Mouse (Mus musculus): Measurements from ENCODE around the gene Tmem39a. TPM values are rescaled to one million over a fixed set of nuclear protein-coding genes. Genes with fewer than 3 reads are reported as not detected.
A peak's percentile ranks its signal among the peaks of the same experiment; 100 is the strongest.

The Tmem39a gene
- polyA plus RNA-seq (2015; fragmentation: Nextera tagmentation; extraction: Ambion mirVana), result 62.0 and 62.8 TPM in 2 replicates

DNA sequence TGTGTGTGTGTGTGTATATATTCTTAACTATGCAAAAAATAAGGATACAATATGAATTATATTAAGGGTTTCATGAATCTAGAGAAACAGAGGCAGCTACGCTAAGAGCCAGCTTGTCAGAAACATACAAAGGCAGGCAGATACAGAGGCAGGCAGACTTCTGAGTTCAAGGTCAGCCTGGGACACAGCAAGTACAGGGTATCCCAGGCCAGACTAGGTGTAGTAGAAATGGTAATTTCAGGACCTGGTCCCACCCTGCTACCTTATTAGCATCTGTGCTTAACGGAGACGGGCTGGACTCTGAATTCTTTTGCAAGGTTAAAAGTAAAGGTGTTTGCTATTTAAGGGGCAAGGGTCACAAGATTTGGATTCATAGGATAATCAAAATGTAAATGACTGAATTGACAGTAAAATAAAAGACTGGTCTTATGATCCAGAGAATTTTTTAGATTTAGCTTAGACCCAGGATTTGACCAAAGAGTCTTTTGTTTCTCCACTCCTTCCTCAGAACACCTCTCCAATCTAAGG lies at the start of gene Tmem39a:
Tmem39a (plus strand) TSS at position 478 of the 528 bp plus-strand sequence.
- H3K4me1 ChIP-seq, result peaks cover under 1% of the 10 kb centered on the region; the same call in 1 of the 2 replicates
- no peak for ATAC-seq (ENCODE audit: extremely low read depth, insufficient number of reproducible peaks, low FRiP score, low TSS enrichment)
- H3K9me3 ChIP-seq, result no peaks in the 10 kb centered on the region
- no peak within 1 kb of the TSS for H3K27ac ChIP-seq (replicated peaks)
- H3K27me3 ChIP-seq (replicated peaks), result peaks cover 45% of the 10 kb centered on the region
- no peak within 1 kb of the TSS for H3K4me2 ChIP-seq
- 68% methylated on average over 3 of the region's 3 CpGs for WGBS
- H3K36me3 ChIP-seq, result no peaks in the 10 kb centered on the region
- H3K9ac ChIP-seq, result no peak within 1 kb of the TSS
- H3K4me3 ChIP-seq, result no peak within 1 kb of the TSS

DNA sequence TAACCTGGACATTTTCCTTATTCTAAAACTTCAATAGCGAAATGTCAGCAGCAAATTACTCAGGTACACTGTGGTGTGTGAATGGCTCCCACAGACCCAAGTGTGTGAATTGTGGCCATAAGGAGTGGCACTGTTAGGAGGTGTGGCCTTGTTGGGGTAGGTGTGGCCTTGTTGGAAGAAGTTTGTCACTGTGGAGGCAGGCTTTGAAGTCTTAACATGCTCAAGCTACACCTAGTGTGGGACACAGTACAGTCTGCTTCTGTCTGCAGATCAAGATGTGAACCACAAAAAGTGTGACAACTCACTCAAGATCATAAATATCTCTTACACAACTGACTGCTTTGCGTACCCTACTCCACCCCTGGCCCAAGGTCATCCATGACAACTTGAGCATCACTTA lies 47.7 kb upstream of the Tmem39a start:
- WGBS, result 96% methylated on average over 2 of the region's 2 CpGs
- Histone ChIP-seq H3K27me3 (replicated peaks) (no peaks in the 10 kb centered on the region), H3K4me1 (no peaks in the 10 kb centered on the region), H3K4me3 (no peak overlapping the region), H3K9me3 (no peaks in the 10 kb centered on the region), H3K4me2 (no peak overlapping the region), H3K27ac (replicated peaks) (no peak overlapping the region), H3K9ac (no peak overlapping the region), H3K36me3 (peaks cover 80% of the 10 kb centered on the region)
- no peak for ATAC-seq (ENCODE audit: extremely low read depth, insufficient number of reproducible peaks, low FRiP score, low TSS enrichment)

DNA sequence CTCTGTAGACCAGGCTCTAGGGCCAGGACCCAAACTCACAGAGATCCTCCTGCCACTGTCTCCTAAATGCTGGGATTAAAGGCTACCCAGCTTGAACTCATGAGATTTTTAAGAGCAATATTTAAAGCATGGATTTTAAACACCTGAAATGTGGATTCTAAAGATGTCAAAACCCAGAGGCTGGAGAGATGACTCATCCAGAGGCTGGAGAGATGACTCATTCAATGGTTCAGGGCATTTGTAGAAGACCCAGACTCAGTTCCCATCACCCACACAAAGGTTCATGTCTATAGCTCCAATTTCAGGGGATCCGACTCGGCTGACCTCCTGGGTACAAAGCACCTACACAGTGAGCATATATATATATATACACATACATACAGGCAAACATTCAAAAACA lies 39.4 kb upstream of the Tmem39a start:
- Histone ChIP-seq H3K4me1 (peaks cover 27% of the 10 kb centered on the region), H3K27ac (replicated peaks) (no peak overlapping the region), H3K4me3 (no peak overlapping the region), H3K9me3 (no peaks in the 10 kb centered on the region), H3K36me3 (peaks cover 43% of the 10 kb centered on the region), H3K4me2 (no peak overlapping the region), H3K9ac (no peak overlapping the region; the same call in 1 of the 2 replicates), H3K27me3 (replicated peaks) (no peaks in the 10 kb centered on the region)
- no peak for ATAC-seq (ENCODE audit: extremely low read depth, insufficient number of reproducible peaks, low FRiP score, low TSS enrichment)
- 94% methylated on average over 2 of the region's 2 CpGs for WGBS

DNA sequence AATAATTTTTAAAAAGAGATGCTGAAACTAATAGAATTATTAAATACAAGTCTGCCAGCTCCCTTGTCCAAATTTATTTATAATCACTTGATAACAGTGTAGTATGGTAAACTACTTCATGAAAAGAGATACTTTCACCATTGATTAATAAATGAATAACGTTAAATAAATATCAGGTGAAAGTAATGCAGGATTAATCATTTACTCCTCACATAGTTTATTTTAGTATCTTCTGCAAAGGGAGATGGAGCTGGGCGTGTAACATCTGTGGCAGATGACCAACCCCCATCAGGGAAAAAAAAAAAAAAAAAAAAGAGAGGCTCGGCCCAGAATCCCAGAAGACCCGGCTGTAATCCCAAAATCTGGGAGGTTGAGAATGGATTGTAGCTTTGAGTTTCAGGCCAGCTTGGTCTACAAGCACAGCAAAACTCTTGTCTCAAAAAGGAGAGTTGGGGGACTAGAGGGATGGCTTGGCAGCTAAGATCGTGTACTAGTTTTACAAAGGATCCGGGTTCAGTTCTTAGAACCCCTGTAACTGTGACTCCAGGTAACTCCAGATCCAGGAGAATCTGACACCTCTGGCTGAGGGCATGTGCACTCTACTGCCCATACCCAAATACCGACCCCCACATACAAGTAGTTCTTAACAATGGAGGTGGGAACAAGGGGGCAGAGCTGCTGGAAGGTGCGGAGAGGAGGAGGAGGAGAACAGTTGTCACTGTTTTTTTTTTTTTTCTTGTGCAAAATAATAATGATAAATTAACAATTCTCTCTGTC lies 37.1 kb upstream of the Tmem39a start:
- H3K4me3 ChIP-seq, result peak overlapping the region; percentile 79
- WGBS, result 26% methylated on average over 8 of the region's 8 CpGs
- no peak for ATAC-seq (ENCODE audit: extremely low read depth, insufficient number of reproducible peaks, low FRiP score, low TSS enrichment)
- no peaks in the 10 kb centered on the region for H3K9me3 ChIP-seq
- H3K4me2 ChIP-seq, result peak overlapping the region; percentile 79
- H3K4me1 ChIP-seq, result peaks cover 27% of the 10 kb centered on the region
- no peaks in the 10 kb centered on the region for H3K27me3 ChIP-seq (replicated peaks)
- H3K36me3 ChIP-seq, result peaks cover 46% of the 10 kb centered on the region
- H3K27ac ChIP-seq (replicated peaks), result 0 out of 2 replicates have a peak overlapping the region, but pooled peaks have one; percentile 8
- H3K9ac ChIP-seq, result peak overlapping the region; percentile 90

GRCm38 (mm10) chr16:38522129-38523084 lies 36.1 kb upstream of the Tmem39a start, which contains the start of gene Timmdc1:
Gene Timmdc1, minus strand, starts transcription at chr16:38522663.
- H3K36me3 ChIP-seq, result peaks cover 46% of the 10 kb centered on the region
- WGBS, result under 1% methylated on average over 73 of the region's 73 CpGs
- H3K4me3 ChIP-seq, result peak within 1 kb of the TSS; percentile 79
- no peaks in the 10 kb centered on the region for H3K27me3 ChIP-seq (replicated peaks)
- no peaks in the 10 kb centered on the region for H3K9me3 ChIP-seq
- H3K9ac ChIP-seq, result peak within 1 kb of the TSS; percentile 90
- ATAC-seq (ENCODE audit: extremely low read depth, insufficient number of reproducible peaks, low FRiP score, low TSS enrichment), result peak; percentile 95
- peaks cover 27% of the 10 kb centered on the region for H3K4me1 ChIP-seq
- H3K4me2 ChIP-seq, result peak within 1 kb of the TSS; percentile 79
- H3K27ac ChIP-seq (replicated peaks), result peak within 1 kb of the TSS; percentile 97

DNA sequence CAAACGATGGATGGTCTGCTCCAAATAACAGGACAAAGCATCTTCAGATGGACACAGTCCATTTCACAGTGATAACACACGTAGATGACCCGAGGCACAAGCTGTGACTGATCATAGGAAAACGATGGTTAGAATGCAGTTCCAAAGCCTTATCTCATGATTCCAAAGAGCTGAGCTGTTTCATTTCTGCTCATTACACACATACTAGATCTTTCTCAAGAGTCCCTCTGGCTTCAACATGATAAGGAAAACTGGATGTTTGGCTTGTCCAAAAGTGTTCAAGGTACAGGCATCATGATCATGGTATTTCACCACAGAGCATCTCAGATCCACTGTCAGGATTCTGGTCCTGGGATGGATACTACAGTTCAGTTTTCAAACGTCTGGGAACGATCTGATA lies 32.2 kb upstream of the Tmem39a start:
- 72% methylated on average over 6 of the region's 6 CpGs for WGBS

DNA sequence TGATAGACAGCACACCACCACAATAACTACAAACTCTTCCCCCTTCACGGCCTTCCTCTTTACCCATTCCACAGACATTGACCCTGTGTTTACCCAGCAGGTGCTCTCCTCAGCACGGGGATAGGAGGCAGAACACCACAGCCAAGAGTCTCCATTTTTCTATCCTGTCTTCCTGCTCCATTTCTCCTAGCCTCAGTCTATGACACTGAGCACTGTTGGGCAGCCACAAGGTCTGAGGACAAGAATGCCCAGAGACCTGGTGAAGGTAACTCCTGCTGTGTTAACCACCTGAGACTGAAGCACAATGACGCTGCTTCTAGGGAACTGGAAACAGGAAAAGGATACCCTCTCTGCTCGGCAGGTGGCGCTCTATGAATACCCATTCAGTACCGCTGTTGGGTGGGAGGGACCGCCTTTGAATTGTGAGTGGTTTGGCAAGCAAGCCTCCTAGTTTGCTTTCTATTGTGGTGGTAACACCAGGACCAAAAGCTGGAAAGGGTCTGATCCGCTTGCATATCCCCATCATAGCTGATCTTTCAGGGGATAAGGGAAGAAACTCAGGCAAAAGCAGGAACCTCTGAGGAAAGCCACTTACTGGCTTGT lies 21.9 kb upstream of the Tmem39a start:
- ATAC-seq (ENCODE audit: extremely low read depth, insufficient number of reproducible peaks, low FRiP score, low TSS enrichment), result no peak

More for the DNA sequence above, 32.2 kb upstream of the Tmem39a start:
- no peak for ATAC-seq (ENCODE audit: extremely low read depth, insufficient number of reproducible peaks, low FRiP score, low TSS enrichment)
- no peak overlapping the region for H3K9ac ChIP-seq
- H3K27ac ChIP-seq (replicated peaks), result no peak overlapping the region
- H3K36me3 ChIP-seq, result peaks cover 69% of the 10 kb centered on the region
- no peak overlapping the region for H3K4me2 ChIP-seq
- H3K27me3 ChIP-seq (replicated peaks), result no peaks in the 10 kb centered on the region
- H3K4me3 ChIP-seq, result no peak overlapping the region
- H3K4me1 ChIP-seq, result peaks cover 12% of the 10 kb centered on the region
- H3K9me3 ChIP-seq, result no peaks in the 10 kb centered on the region

GRCm38 (mm10) chr16:38538716-38539380 lies 19.6 kb upstream of the Tmem39a start:
- Histone ChIP-seq H3K4me1 (no peaks in the 10 kb centered on the region), H3K36me3 (peaks cover 85% of the 10 kb centered on the region), H3K4me2 (no peak overlapping the region), H3K9me3 (no peaks in the 10 kb centered on the region), H3K27ac (replicated peaks) (no peak overlapping the region), H3K9ac (no peak overlapping the region), H3K27me3 (replicated peaks) (no peaks in the 10 kb centered on the region), H3K4me3 (no peak overlapping the region)
- WGBS, result 88% methylated on average over 13 of the region's 13 CpGs
- ATAC-seq (ENCODE audit: extremely low read depth, insufficient number of reproducible peaks, low FRiP score, low TSS enrichment), result no peak

More for the DNA sequence above, 21.9 kb upstream of the Tmem39a start:
- no peak overlapping the region for H3K9ac ChIP-seq
- H3K9me3 ChIP-seq, result no peaks in the 10 kb centered on the region
- H3K4me3 ChIP-seq, result no peak overlapping the region
- H3K4me2 ChIP-seq, result no peak overlapping the region
- H3K27ac ChIP-seq (replicated peaks), result no peak overlapping the region
- no peaks in the 10 kb centered on the region for H3K4me1 ChIP-seq
- WGBS, result 44% methylated on average over 8 of the region's 8 CpGs
- peaks cover 87% of the 10 kb centered on the region for H3K36me3 ChIP-seq
- H3K27me3 ChIP-seq (replicated peaks), result no peaks in the 10 kb centered on the region

GRCm38 (mm10) chr16:38548000-38548399 lies 10.5 kb upstream of the Tmem39a start:
- H3K27ac ChIP-seq (replicated peaks), result no peak overlapping the region
- H3K9ac ChIP-seq, result no peak overlapping the region
- H3K4me3 ChIP-seq, result no peak overlapping the region
- WGBS, result 95% methylated on average over 1 of the region's 1 CpGs
- peaks cover 12% of the 10 kb centered on the region for H3K4me1 ChIP-seq
- H3K4me2 ChIP-seq, result no peak overlapping the region
- ATAC-seq (ENCODE audit: extremely low read depth, insufficient number of reproducible peaks, low FRiP score, low TSS enrichment), result no peak
- peaks cover 5% of the 10 kb centered on the region for H3K27me3 ChIP-seq (replicated peaks)
- peaks cover 49% of the 10 kb centered on the region for H3K36me3 ChIP-seq
- H3K9me3 ChIP-seq, result no peaks in the 10 kb centered on the region

DNA sequence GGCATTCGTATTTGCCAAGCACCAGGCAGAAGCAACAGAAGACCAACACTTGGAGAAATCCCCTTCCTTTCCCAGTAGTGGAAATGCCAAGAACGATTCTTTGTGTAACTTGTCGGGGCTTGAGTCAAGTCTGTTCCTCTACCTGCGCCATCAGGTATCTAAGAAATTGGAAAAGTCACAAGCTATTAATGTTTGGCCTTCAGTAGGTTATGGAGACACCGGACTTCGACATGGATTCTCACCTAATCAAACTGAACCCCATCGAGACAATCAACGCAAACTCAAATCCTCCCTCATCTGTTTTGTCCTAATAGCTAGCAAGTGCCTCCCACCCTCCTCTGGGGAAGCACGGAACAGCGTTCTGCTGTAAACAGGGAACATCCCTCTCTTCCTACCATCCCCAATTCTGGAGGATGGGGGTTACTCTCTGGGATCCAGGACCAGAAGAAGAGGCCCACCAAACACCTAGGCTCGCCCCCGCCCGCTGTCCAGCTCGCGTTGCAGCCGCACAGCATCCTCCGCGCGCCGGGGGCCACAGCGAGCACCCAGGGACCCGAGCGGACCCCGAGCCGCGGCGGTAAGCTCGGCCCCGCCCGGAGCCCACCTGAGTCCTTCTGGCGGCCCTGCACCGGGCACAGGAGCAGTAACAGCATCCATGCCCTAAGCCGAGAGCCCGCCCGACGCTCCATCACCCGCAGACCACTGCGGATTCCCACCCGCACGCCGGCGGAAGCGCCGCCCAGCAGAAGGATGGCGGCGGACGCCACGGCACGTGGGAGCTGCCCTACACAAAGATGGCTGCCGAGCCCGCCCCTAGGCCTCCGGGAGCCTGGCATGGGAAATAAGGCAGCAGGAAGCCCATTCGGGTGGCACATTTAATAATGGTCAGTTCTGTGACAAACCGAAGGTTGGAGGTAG lies 8.8 kb upstream of the Tmem39a start, which contains the start of gene Poglut1:
Poglut1 (minus strand) TSS at position 780 of the 918 bp plus-strand sequence.
- ATAC-seq (ENCODE audit: extremely low read depth, insufficient number of reproducible peaks, low FRiP score, low TSS enrichment), result no peak
- peak within 1 kb of the TSS; percentile 90 for H3K4me2 ChIP-seq
- H3K9me3 ChIP-seq, result no peaks in the 10 kb centered on the region
- WGBS, result 3% methylated on average over 54 of the region's 54 CpGs
- H3K27ac ChIP-seq (replicated peaks), result no peak within 1 kb of the TSS
- peaks cover 12% of the 10 kb centered on the region for H3K4me1 ChIP-seq
- H3K27me3 ChIP-seq (replicated peaks), result peaks cover 14% of the 10 kb centered on the region
- peaks cover 34% of the 10 kb centered on the region for H3K36me3 ChIP-seq
- peak within 1 kb of the TSS; percentile 87 for H3K9ac ChIP-seq
- H3K4me3 ChIP-seq, result peak within 1 kb of the TSS; percentile 73

Measured in heart, embryonic 13.5 days (tissue).